Mouse (Mus musculus) ovary, adult 18-20 months (tissue): ENCODE measurements at regions not wholly inside any gene's neighbourhood (a gene's known extent, or its start where the extent isn't known, plus 50 kb on each side); places are given as distances from the start of the nearest gene placed in this dataset.

Source experiments
- DNase-seq: peaks from one replicate; pipeline ENCODE4 v3.0.0; 2022; ENCODE audit warnings: low spot score, mixed read lengths

GRCm38 (mm10) chr2:159523739-159524138 lies 729.1 kb downstream of the Dhx35 start:
- DNase-seq = no peak

- DNase-seq = peak; percentile 20
Measured at GRCm38 (mm10) chr2:159534951-159535350, 740.3 kb downstream of the Dhx35 start.

- no peak for DNase-seq
Measured at GRCm38 (mm10) chr2:159539261-159539660, 744.7 kb downstream of the Dhx35 start.

- no peak for DNase-seq
Measured at GRCm38 (mm10) chr2:159557567-159557966, 763.0 kb downstream of the Dhx35 start.

- DNase-seq = no peak
Measured at GRCm38 (mm10) chr2:159565255-159565654, 768.7 kb downstream of the Gm826 start.

- no peak for DNase-seq
Measured at GRCm38 (mm10) chr2:159565921-159566320, 768.0 kb downstream of the Gm826 start.

- DNase-seq = peak; percentile 6
Measured at GRCm38 (mm10) chr2:159566461-159566860, 767.5 kb downstream of the Gm826 start.

- DNase-seq = no peak
Measured at GRCm38 (mm10) chr2:159568391-159568790, 765.6 kb downstream of the Gm826 start.

- DNase-seq = no peak
Measured at GRCm38 (mm10) chr2:159571862-159572261, 762.1 kb downstream of the Gm826 start.

- DNase-seq = no peak
Measured at GRCm38 (mm10) chr2:159575271-159575670, 758.7 kb downstream of the Gm826 start.

- no peak for DNase-seq
Measured at GRCm38 (mm10) chr2:159583103-159583502, 750.9 kb downstream of the Gm826 start.

GRCm38 (mm10) chr2:159584641-159585040 lies 749.3 kb downstream of the Gm826 start:
- DNase-seq = no peak

- no peak for DNase-seq
Measured at GRCm38 (mm10) chr2:159586697-159587473, 747.1 kb downstream of the Gm826 start.

- no peak for DNase-seq
Measured at GRCm38 (mm10) chr2:159591396-159592124, 742.4 kb downstream of the Gm826 start.

- DNase-seq = no peak
Measured at GRCm38 (mm10) chr2:159592841-159593240, 741.1 kb downstream of the Gm826 start.

- DNase-seq = no peak
Measured at GRCm38 (mm10) chr2:159596285-159596684, 737.7 kb downstream of the Gm826 start.

GRCm38 (mm10) chr2:159598080-159598479 lies 735.9 kb downstream of the Gm826 start:
- DNase-seq = no peak

GRCm38 (mm10) chr2:159607191-159607590 lies 726.8 kb downstream of the Gm826 start:
- no peak for DNase-seq

- no peak for DNase-seq
Measured at GRCm38 (mm10) chr2:159610451-159610850, 723.5 kb downstream of the Gm826 start.

GRCm38 (mm10) chr2:159616685-159617084 lies 717.3 kb downstream of the Gm826 start:
- no peak for DNase-seq

- DNase-seq = no peak
Measured at GRCm38 (mm10) chr2:159621261-159621660, 712.7 kb downstream of the Gm826 start.

- DNase-seq = no peak
Measured at GRCm38 (mm10) chr2:159622141-159622669, 711.8 kb downstream of the Gm826 start.

- DNase-seq = no peak
Measured at GRCm38 (mm10) chr2:159625306-159625705, 708.7 kb downstream of the Gm826 start.
